21 mouse cellular contexts compared by ENCODE assay signal in genomic region chr13:103829623-103830135, GRCm38 (mm10).
"Had no signal": no experiment of that assay in that cellular context is flagged by ENCODE, and none has a peak within 500 bp of the region (broad histone marks: within the 10 kb centered on the region; RNA-seq: fewer than 3 reads in every experiment).

No protein-coding gene starts in this region.

- H3K27me3 ChIP-seq: lung, embryonic 15.5 days; megakaryocyte, embryonic 14.5 days; midbrain, embryonic 13.5 days; midbrain, embryonic 15.5 days; neural tube, embryonic 13.5 days; neural tube, embryonic 15.5 days had no signal

- H3K27ac ChIP-seq: lung, embryonic 15.5 days; macrophage; midbrain, embryonic 13.5 days; midbrain, embryonic 15.5 days; neural tube, embryonic 13.5 days; neural tube, embryonic 15.5 days had no signal

- H3K4me3 ChIP-seq: lung, embryonic 15.5 days; megakaryocyte, embryonic 14.5 days; midbrain, embryonic 13.5 days; midbrain, embryonic 15.5 days; neural tube, embryonic 13.5 days; neural tube, embryonic 15.5 days had no signal

- DNase-seq: liver, postnatal 0 days; lung, adult 2 months; lung, postnatal 14 days; lung, postnatal 36 days; retina, postnatal 1 day; right cerebral cortex, adult 18-20 months; right cerebral cortex, postnatal 25 days; right cerebral cortex, postnatal 4 days; spleen, adult 18-20 months; thymus, adult 18-20 months; thymus, postnatal 14 days; thymus, postnatal 36 days had no signal

- H3K4me2 ChIP-seq: lung, embryonic 15.5 days; midbrain, embryonic 11.5 days; midbrain, embryonic 13.5 days; midbrain, embryonic 15.5 days; neural tube, embryonic 13.5 days; neural tube, embryonic 15.5 days had no signal

- H3K9ac ChIP-seq: liver, postnatal 0 days; lung, embryonic 15.5 days; midbrain, embryonic 13.5 days; midbrain, embryonic 15.5 days; neural tube, embryonic 13.5 days; neural tube, embryonic 15.5 days had no signal

- H3K4me1 ChIP-seq: lung, embryonic 15.5 days; midbrain, embryonic 13.5 days; midbrain, embryonic 15.5 days; neural tube, embryonic 13.5 days; neural tube, embryonic 15.5 days had no signal

- H3K9me3 ChIP-seq: lung, embryonic 15.5 days; megakaryocyte, embryonic 14.5 days; midbrain, embryonic 13.5 days; midbrain, embryonic 15.5 days; neural tube, embryonic 13.5 days; neural tube, embryonic 15.5 days had no signal

- ATAC-seq: liver, postnatal 0 days; lung, postnatal 0 days; midbrain, embryonic 13.5 days; midbrain, embryonic 15.5 days had no signal
